Mouse (Mus musculus) CH12F3 (cell line): ENCODE data around the gene Park7.

Source experiments
- in situ Hi-C: fragments of 300-500 bp; cut with MboI; formaldehyde crosslinking; loops from 2 replicates; pipeline ENCODE4 v1.14.3; 2020; ENCODE audit warnings: low sequenced_read_pairs

The Park7 gene

DNA sequence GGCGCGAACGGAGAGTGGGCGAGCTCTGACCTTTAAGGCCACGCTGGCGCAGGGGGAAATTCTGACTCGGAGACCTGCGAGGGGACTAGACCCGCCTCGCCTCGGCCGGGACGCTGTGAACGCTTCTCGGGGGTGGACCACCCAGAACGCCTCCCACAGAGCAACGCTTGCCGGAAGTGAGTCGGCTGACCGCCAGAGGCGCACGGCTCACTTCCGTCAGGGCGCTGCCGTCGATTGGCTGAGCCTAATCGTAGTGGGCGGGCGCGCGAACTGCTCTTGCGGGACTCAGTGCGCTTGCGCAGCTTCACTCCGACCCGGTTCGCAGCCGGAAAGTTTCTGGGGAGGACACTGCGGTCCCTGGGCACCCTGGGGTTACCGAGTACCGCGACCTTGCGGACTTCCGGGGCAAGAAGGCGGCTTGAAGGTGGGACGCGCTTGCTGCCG is at the start of gene Park7, which contains the start of gene Tnfrsf9:
Gene Park7, minus strand, starts transcription at position 148 of the 444 bp plus-strand sequence.
Gene Tnfrsf9, plus strand, starts transcription at position 273 of the 444 bp plus-strand sequence.
- in situ Hi-C loops: no loop called here

GRCm38 (mm10) chr4:150963711-150964110 is 49.5 kb upstream of the Park7 start:
- in situ Hi-C loops: no loop called here

GRCm38 (mm10) chr4:150962231-150962630 is 48.0 kb upstream of the Park7 start:
- in situ Hi-C loops: no loop called here

DNA sequence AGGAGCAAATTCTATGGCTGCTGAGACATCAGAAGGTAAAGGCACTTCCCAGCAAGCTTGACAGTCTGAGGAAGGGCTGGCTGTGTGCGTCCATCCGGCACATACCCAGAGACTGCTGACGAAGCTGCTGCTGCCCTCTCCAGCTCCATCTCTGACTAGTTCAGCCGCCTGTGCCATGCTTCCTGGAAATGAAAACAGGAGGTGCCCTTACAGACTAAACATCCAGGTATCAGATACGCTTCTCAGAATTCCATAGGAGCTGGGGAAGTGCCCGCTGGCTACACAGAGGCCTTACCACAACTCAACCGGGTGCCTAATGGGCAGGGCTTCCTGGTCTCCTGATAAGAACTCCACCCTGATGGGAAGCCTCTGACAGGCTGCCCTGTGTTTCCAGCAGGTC is 44.3 kb upstream of the Park7 start:
- in situ Hi-C loops: no loop called here

GRCm38 (mm10) chr4:150957106-150957458 is 42.8 kb upstream of the Park7 start:
- in situ Hi-C loops: no loop called here

- in situ Hi-C loops: no loop called here
Measured at GRCm38 (mm10) chr4:150956369-150957105, 42.3 kb upstream of the Park7 start.

- in situ Hi-C loops: no loop called here
Measured at GRCm38 (mm10) chr4:150950972-150951371, 36.7 kb upstream of the Park7 start.

DNA sequence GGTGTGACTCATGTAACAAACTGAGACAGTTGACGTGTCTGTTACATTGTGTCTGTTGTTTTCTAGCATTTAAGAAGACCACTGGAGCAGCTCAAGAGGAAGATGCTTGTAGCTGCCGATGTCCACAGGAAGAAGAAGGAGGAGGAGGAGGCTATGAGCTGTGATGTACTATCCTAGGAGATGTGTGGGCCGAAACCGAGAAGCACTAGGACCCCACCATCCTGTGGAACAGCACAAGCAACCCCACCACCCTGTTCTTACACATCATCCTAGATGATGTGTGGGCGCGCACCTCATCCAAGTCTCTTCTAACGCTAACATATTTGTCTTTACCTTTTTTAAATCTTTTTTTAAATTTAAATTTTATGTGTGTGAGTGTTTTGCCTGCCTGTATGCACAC is 30.5 kb upstream of the Park7 start:
- in situ Hi-C loops: no loop called here

DNA sequence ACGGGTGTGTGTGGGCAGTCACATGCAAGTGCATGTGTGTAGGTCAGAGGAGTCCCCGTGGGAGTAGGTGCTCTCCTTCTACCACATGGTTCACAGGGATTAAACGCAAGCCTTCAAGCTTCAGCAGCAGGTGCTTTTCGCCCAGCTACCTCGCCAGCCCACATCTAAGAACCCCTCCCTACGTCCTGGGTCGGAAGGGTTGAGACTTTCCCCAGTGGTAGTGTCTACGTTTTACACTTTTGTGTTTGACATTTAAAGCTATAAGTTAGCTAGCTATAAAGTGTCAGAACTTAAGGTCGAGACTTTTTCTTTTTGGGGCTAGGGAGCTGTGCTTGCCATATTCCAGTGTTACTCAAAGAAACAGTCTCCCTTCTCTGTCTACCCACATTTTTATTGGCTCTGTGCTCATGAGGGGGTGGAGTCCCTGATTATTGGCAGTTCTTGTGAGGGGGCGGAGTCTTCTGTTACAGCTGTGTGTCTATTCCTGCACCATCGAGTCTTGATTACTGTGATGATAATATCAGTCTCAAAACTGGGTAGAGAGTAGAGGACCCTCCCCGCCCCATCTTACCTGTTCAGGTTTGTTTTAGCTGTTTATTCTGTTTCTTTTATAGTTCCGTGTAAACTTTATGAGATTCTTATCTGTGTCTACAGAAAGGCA is 25.9 kb upstream of the Park7 start:
- in situ Hi-C loops: no loop called here

DNA sequence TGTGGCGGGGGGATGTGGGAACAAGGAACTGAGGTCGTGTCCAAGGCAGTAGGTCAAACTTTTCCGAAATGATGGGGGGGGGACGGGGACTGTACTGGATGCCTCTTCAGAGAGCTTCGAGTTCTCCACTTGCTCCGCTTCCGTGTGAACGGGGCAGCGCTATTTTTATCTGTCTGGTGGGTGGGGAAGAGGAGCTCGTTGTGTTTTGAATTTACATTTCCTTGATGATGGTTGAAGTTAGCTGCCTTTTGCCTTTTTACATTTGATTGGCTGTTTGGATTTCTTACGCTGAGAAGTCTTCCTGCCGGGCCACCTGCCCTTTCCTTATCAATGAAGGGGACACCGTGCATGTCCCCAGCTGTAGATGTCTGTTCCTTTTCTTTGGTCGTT is 23.8 kb upstream of the Park7 start:
- in situ Hi-C loops: no loop called here

GRCm38 (mm10) chr4:150937293-150938062 is 23.2 kb upstream of the Park7 start:
- in situ Hi-C loops: no loop called here

DNA sequence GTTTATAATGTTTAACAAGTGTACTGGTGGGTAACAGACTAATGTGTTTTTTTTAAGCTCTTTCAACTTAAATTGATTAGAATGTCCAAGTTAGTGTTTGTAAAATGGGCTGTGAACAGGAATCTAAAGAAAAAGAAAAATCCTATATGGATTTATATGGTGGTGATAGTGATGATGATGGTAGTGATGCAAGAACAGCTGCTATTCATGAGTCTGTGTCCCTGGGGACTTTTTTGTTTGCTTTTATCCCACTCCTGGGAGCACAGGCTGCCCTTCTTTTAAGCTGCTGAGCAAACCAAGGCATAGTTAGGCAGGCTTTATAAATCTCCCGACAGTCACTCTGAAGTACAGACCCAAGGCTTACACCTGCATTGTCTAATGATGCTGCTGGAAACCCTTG is 19.3 kb upstream of the Park7 start:
- in situ Hi-C loops: no loop called here

GRCm38 (mm10) chr4:150927789-150928188 is 13.6 kb upstream of the Park7 start:
- in situ Hi-C loops: no loop called here

GRCm38 (mm10) chr4:150926924-150927705 is 12.9 kb upstream of the Park7 start:
- in situ Hi-C loops: no loop called here

DNA sequence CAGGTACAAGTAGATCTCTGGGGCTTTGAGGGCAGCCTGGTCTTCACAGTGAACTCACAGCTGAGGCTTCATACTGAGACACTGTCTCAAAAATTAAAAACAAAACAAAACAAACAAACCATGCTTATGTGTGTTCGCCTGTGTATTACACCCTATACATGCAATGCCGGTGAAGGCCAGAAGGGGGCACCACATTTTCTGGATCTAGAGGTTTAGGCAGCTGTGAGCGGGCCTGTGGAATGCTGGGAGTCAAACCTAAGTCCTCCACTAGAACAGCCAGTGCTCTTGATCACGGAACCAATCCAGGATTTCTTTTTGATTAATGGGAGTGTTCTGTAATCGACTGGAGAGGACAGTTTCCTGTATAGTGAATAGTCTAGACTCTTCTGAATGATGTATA is 11.7 kb upstream of the Park7 start:
- in situ Hi-C loops: no loop called here

DNA sequence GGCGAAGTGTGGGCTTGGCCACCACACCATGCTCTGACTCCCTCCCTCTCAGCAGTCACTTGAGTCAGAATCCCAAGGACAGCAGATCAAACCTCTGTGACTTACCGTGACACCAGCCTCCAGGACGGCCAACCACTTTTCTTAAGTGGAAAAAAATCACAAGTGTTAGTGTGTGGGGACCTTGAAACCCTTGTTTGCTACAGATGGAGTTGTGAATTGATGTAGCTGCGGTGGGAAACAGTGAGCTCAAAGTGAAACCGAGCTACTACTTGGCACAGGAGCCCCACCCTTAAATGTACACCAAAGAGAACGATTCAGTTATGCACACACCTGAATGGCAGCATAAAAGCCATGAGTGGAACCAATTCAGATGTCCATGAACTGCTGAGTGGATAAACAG is 10.7 kb upstream of the Park7 start:
- in situ Hi-C loops: no loop called here

- in situ Hi-C loops: no loop called here
Measured at GRCm38 (mm10) chr4:150924308-150924707, 10.1 kb upstream of the Park7 start.

- in situ Hi-C loops: no loop called here
Measured at GRCm38 (mm10) chr4:150921206-150921605, 7.0 kb upstream of the Park7 start.

- in situ Hi-C loops: no loop called here
Measured at GRCm38 (mm10) chr4:150917336-150918027, 3.2 kb upstream of the Park7 start.

- in situ Hi-C loops: no loop called here
Measured at GRCm38 (mm10) chr4:150915181-150915906, 1.1 kb upstream of the Park7 start.
